ENCODE assay signal across 7 mouse cellular contexts in genomic region chr9:46388677-46389676, GRCm38 (mm10).
DNase-seq lines count a peak whose midpoint lies in the region; ATAC-seq and TF ChIP-seq lines count a peak whose summit lies in the region.

No protein-coding gene starts in this region.

- no peak overlapping the region for H3K27ac ChIP-seq in CH12.LX (ENCODE audit: insufficient read depth, low read depth)
- no peak overlapping the region for H3K27ac ChIP-seq in liver, embryonic 12.5 days

- H3K9ac ChIP-seq in CH12.LX (ENCODE audit: insufficient read depth, low read depth) = no peak overlapping the region
- no peak overlapping the region for H3K9ac ChIP-seq in liver, embryonic 12.5 days

- in situ Hi-C loops in CH12.LX (cut with MboI; ENCODE audit: low pct_ligation_motif_present, low pct_unique_long_range_greater_than_20kb, low sequenced_read_pairs) = no loop called here

- ATAC-seq in liver, embryonic 12.5 days = no peak

- peak; percentile 26 for DNase-seq in CH12.LX (ENCODE audit: extremely low read depth)
- peak; percentile 43 for DNase-seq in R1 (ENCODE audit: low read depth, low spot score)
- peak; percentile 57 to 62 for DNase-seq in frontal cortex, postnatal 10 days (ENCODE audit: low spot score in 2 of 2)
- peak; percentile 18 to 33 for DNase-seq in right cerebral cortex, postnatal 36 days (ENCODE audit: low spot score in 2 of 2)
- no peak for DNase-seq in ovary, postnatal 10 days (ENCODE audit: low spot score)
- no peak for DNase-seq in cerebellum, adult 11 months

- H3K36me3 ChIP-seq in CH12.LX (replicated peaks in 1 of 2; ENCODE audit: control insufficient read depth in 1 of 2, insufficient read depth in 1 of 2, low read length in 1 of 2) = no peaks in the 10 kb centered on the region
- no peaks in the 10 kb centered on the region for H3K36me3 ChIP-seq in liver, embryonic 12.5 days

- H3K9me3 ChIP-seq in CH12.LX (replicated peaks; ENCODE audit: low read length) = peaks cover 12% of the 10 kb centered on the region
- 0 out of 2 replicates have a peak, but pooled peaks cover 11% of the 10 kb centered on the region for H3K9me3 ChIP-seq in liver, embryonic 12.5 days (replicated peaks)

- H3K4me2 ChIP-seq in CH12.LX (ENCODE audit: insufficient read depth, low read depth, poor library complexity, severe bottlenecking) = peak overlapping the region; percentile 61
- H3K4me2 ChIP-seq in liver, embryonic 12.5 days = peak overlapping the region; percentile 26

- 31% methylated on average over 17 of the region's 17 CpGs for WGBS in liver, embryonic 12.5 days (ENCODE audit: insufficient replicate concordance)

- H3K27me3 ChIP-seq in CH12.LX (replicated peaks) = peaks cover 15% of the 10 kb centered on the region
- H3K27me3 ChIP-seq in liver, embryonic 12.5 days (replicated peaks) = peaks cover 47% of the 10 kb centered on the region

- peak overlapping the region in 2 of 3 experiments; percentile 29 to 39 for H3K4me3 ChIP-seq in CH12.LX (replicated peaks in 1 of 3; ENCODE audit: low read depth in 2 of 3, low read length in 2 of 3, poor library complexity in 1 of 3)
- peak overlapping the region; percentile 28 for H3K4me3 ChIP-seq in liver, embryonic 12.5 days

- TF ChIP-seq CTCF in CH12.LX (conservative IDR thresholded peaks at IDR 0.05 in 1 of 2, IDR thresholded peaks at IDR 0.05 in 1 of 2; ENCODE audit: low read depth in 2 of 2, low read length in 2 of 2) = no peak

- no peak for TF ChIP-seq POLR2A in CH12.LX (IDR thresholded peaks at IDR 0.05; ENCODE audit: low read depth, low read length)

- peaks cover 2 to 11% of the 10 kb centered on the region in 2 experiments; a peak in 3 of 4 replicates for H3K4me1 ChIP-seq in CH12.LX (ENCODE audit: control insufficient read depth in 1 of 2, insufficient read depth in 2 of 2)
- H3K4me1 ChIP-seq in liver, embryonic 12.5 days = no peaks in the 10 kb centered on the region

- H3K79me2 ChIP-seq in CH12.LX (replicated peaks; ENCODE audit: control insufficient read depth, extremely low read depth, insufficient read depth, poor library complexity, severe bottlenecking) = no peaks in the 10 kb centered on the region

- dilution Hi-C loops in CH12.LX (cut with MboI; ENCODE audit: extremely low pct_ligation_motif_present, extremely low pct_unique_long_range_greater_than_20kb, low sequenced_read_pairs) = no loop called here

- no peak for TF ChIP-seq EP300 in CH12.LX (IDR thresholded peaks at IDR 0.05; ENCODE audit: low read length)

- TF ChIP-seq RAD21 in CH12.LX (IDR thresholded peaks at IDR 0.05; ENCODE audit: low read depth, low read length) = no peak

TF ChIP-seq in CH12.LX, 34 proteins besides CTCF, POLR2A, EP300 and RAD21:
- no peak for TF ChIP-seq ZC3H11A (IDR thresholded peaks at IDR 0.05; ENCODE audit: low read depth, low read length)

Comparison
In these comparisons a context has a peak if more than half of its experiments do, and no peak if none do; other contexts are left out.
1. DNase-seq: peak in CH12.LX (single experiment), R1 (single experiment), frontal cortex, postnatal 10 days (2 of 2) and right cerebral cortex, postnatal 36 days (2 of 2); none in ovary, postnatal 10 days (single experiment) and cerebellum, adult 11 months (single experiment).